In genomic region chr11:98937410-98937913, GRCm38 (mm10) we compare ENCODE assay signal across 8 mouse cellular contexts. TPM values are rescaled to one million over a fixed set of nuclear protein-coding genes. Genes with fewer than 3 reads are reported as not detected.
DNase-seq lines count a peak whose midpoint lies in the region; ATAC-seq and TF ChIP-seq lines count a peak whose summit lies in the region.

No protein-coding gene starts in this region.

- DNase-seq in A20 (ENCODE audit: low read depth, low spot score) (peak; percentile 93), ZHBTc4 (ENCODE audit: low read depth, low spot score) (peak; percentile 95)
- peak; percentile 98 for DNase-seq in embryo, embryonic 10.5 days (ENCODE audit: low spot score)
- DNase-seq in lung, adult 2 months = peak; percentile 83
- peak; percentile 80 to 83 for DNase-seq in thymus, adult 18-20 months

- TF ChIP-seq CTCF in lung, adult 2 months (IDR thresholded peaks at IDR 0.05; ENCODE audit: insufficient read depth, low read length) = no peak

- peak overlapping the region; percentile 87 for H3K9ac ChIP-seq in intestine, embryonic 16.5 days (ENCODE audit: low read depth, low read length)
- H3K9ac ChIP-seq in neural tube, embryonic 14.5 days (replicated peaks; ENCODE audit: low read depth, low read length) = peak overlapping the region; percentile 58

- H3K4me2 ChIP-seq in intestine, embryonic 16.5 days (ENCODE audit: low read depth, low read length) = peak overlapping the region; percentile 90
- H3K4me2 ChIP-seq in neural tube, embryonic 14.5 days (ENCODE audit: low read depth, low read length) = peak overlapping the region; percentile 81

- H3K9me3 ChIP-seq in intestine, embryonic 16.5 days (ENCODE audit: control insufficient read depth, low read length) = no peaks in the 10 kb centered on the region
- no peaks in the 10 kb centered on the region for H3K9me3 ChIP-seq in neural tube, embryonic 14.5 days (ENCODE audit: control insufficient read depth, low read length)

- H3K4me1 ChIP-seq in intestine, embryonic 16.5 days (ENCODE audit: control insufficient read depth, insufficient read depth, low read length) = peaks cover 78% of the 10 kb centered on the region
- H3K4me1 ChIP-seq in lung, adult 2 months (ENCODE audit: control insufficient read depth, insufficient read depth, low read length) = peaks cover 35% of the 10 kb centered on the region
- H3K4me1 ChIP-seq in neural tube, embryonic 14.5 days (ENCODE audit: control insufficient read depth, insufficient read depth, low read length) = peaks cover 64% of the 10 kb centered on the region

- WGBS in intestine, embryonic 16.5 days = under 1% methylated on average over 36 of the region's 38 CpGs
- under 1% methylated on average over 37 of the region's 38 CpGs for WGBS in lung, adult 2 months
- under 1% methylated on average over 36 of the region's 38 CpGs for WGBS in neural tube, embryonic 14.5 days

- ATAC-seq in granulocyte monocyte progenitor cell, adult 5-6 weeks (replicated peaks; ENCODE audit: poor library complexity, severe bottlenecking) = peak; percentile 27
- ATAC-seq in intestine, embryonic 16.5 days = peak; percentile 89
- ATAC-seq in neural tube, embryonic 14.5 days (ENCODE audit: low read depth) = peak; percentile 83

- no peaks in the 10 kb centered on the region for H3K36me3 ChIP-seq in intestine, embryonic 16.5 days (ENCODE audit: control insufficient read depth, insufficient read depth, low read length)
- no peaks in the 10 kb centered on the region for H3K36me3 ChIP-seq in neural tube, embryonic 14.5 days (ENCODE audit: control insufficient read depth, insufficient read depth, low read length)

- H3K27me3 ChIP-seq in intestine, embryonic 16.5 days (replicated peaks; ENCODE audit: control insufficient read depth, insufficient read depth, low read length) = no peaks in the 10 kb centered on the region
- no peaks in the 10 kb centered on the region for H3K27me3 ChIP-seq in neural tube, embryonic 14.5 days (ENCODE audit: control insufficient read depth, insufficient read depth, low read length)

- peak; percentile 89; the same call in 1 of the 2 replicates for TF ChIP-seq POLR2A in lung, adult 2 months (IDR thresholded peaks at IDR 0.05; ENCODE audit: borderline replicate concordance, extremely low read depth, low read depth, low read length)

- peak overlapping the region; percentile 91 for H3K27ac ChIP-seq in intestine, embryonic 16.5 days (ENCODE audit: low read length)
- peak overlapping the region; percentile 44 for H3K27ac ChIP-seq in neural tube, embryonic 14.5 days (ENCODE audit: low read depth, low read length)

- H3K4me3 ChIP-seq in intestine, embryonic 16.5 days (ENCODE audit: low read length) = peak overlapping the region; percentile 89
- H3K4me3 ChIP-seq in lung, adult 2 months (replicated peaks; ENCODE audit: extremely low read depth, low read depth, low read length) = peak overlapping the region; percentile 82
- H3K4me3 ChIP-seq in neural tube, embryonic 14.5 days (ENCODE audit: low read depth, low read length) = peak overlapping the region; percentile 51

RNA-seq across cellular contexts. Expression of gene Rara, which starts 9.8 kb away (rescaled TPM):
- 3.8 and 8.8 TPM in 2 replicates for total RNA-seq in granulocyte monocyte progenitor cell, adult 5-6 weeks (2014; fragmentation: Nextera tagmentation)
- 1.9 and 3.1 TPM in 2 replicates for total RNA-seq in granulocyte monocyte progenitor cell, adult 5-6 weeks (2017)
- polyA plus RNA-seq in intestine, embryonic 16.5 days (2015; fragmentation: Nextera tagmentation; extraction: Ambion mirVana) = 28.2 and 31.2 TPM in 2 replicates
- polyA plus RNA-seq in lung, adult 2 months (2012; rRNA removed) = 59.0 and 62.2 TPM in 2 replicates
- polyA plus RNA-seq in neural tube, embryonic 14.5 days (2014; fragmentation: Nextera tagmentation; extraction: Ambion mirVana) = 22.1 and 22.3 TPM in 2 replicates

RNA-seq across cellular contexts. Expression of gene Cdc6, which starts 29.9 kb away (rescaled TPM):
- total RNA-seq in granulocyte monocyte progenitor cell, adult 5-6 weeks (2014; fragmentation: Nextera tagmentation) = 47.8 and 58.8 TPM in 2 replicates
- total RNA-seq in granulocyte monocyte progenitor cell, adult 5-6 weeks (2017) = 30.3 and 43.5 TPM in 2 replicates
- polyA plus RNA-seq in intestine, embryonic 16.5 days (2015; fragmentation: Nextera tagmentation; extraction: Ambion mirVana) = 18.9 and 23.0 TPM in 2 replicates
- polyA plus RNA-seq in lung, adult 2 months (2012; rRNA removed) = 0.16 and 0.25 TPM in 2 replicates
- 2.1 and 2.8 TPM in 2 replicates for polyA plus RNA-seq in neural tube, embryonic 14.5 days (2014; fragmentation: Nextera tagmentation; extraction: Ambion mirVana)

RNA-seq across cellular contexts. Expression of gene Gjd3, which starts 45.4 kb away (rescaled TPM):
- not detected in 2 replicates for total RNA-seq in granulocyte monocyte progenitor cell, adult 5-6 weeks (2014; fragmentation: Nextera tagmentation)
- 1.8 TPM in 1 of 2 replicates, not detected in the other for total RNA-seq in granulocyte monocyte progenitor cell, adult 5-6 weeks (2017)
- 0.17 TPM in 1 of 2 replicates, not detected in the other for polyA plus RNA-seq in intestine, embryonic 16.5 days (2015; fragmentation: Nextera tagmentation; extraction: Ambion mirVana)
- 0.29 and 0.40 TPM in 2 replicates for polyA plus RNA-seq in lung, adult 2 months (2012; rRNA removed)
- 0.89 and 2.2 TPM in 2 replicates for polyA plus RNA-seq in neural tube, embryonic 14.5 days (2014; fragmentation: Nextera tagmentation; extraction: Ambion mirVana)

Comparison
In these comparisons a context has a peak if more than half of its experiments do, and no peak if none do; other contexts are left out.
1. Peak in every context shown above with its lines: DNase-seq, ATAC-seq, H3K4me3 ChIP-seq and H3K27ac ChIP-seq.
2. ATAC-seq: peak in every context shown above with its lines; median percentile 89 in intestine, embryonic 16.5 days; 83 in neural tube, embryonic 14.5 days; 27 in granulocyte monocyte progenitor cell, adult 5-6 weeks.